Mouse (Mus musculus) layer of hippocampus, adult 9-11 months (tissue): Measurements from ENCODE around the gene Igfn1.

Source experiments
- DNase-seq: peaks from one replicate; pipeline ENCODE4 v3.0.0; 2022

Igfn1 gene

DNA sequence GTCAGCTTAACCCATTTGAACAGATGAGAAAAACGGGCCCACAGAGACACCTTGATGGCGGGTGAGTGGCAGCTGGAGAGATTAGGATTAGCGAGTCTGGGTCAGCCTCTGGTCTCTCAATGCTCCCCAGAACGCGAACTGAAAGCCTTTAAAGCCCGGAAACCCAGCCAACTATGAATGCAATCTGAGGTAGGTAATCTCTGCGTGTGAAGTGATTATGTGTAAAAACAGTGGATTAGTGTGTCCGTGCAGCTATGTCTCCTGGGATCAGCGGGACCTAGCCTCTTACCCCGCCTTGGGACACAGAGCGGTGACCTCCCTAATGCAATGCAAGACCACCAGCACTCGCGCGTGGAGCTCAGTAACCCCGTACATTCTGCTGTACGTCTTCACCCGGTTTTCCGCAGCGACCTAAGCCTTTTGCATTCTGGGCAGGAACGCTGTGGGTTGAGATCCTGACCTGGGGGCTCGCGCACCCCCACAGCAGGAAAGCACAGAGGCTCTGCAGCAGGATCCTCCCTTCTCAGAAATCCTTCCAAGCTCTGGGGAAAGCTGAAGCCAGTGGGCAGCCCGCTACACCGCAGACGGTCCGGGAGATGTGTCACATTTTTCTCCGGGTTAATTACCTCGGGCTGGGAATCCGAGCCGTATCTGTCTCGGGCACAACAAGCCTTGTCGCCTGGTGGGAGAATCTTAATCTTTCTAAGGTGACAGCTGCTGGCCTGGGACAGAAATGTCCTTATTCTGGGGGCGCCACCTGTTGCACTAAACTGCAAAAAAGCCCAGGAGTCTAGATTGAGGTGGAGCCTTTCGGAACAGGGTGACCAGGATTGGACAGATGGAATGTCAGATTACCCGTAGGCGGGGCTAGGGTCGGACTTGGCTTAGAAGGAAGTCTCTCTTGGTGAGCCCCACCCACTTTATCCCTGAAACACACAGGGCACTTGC, 1.3 kb upstream of the Igfn1 start, which contains the start of gene Tmem9:
Gene Tmem9, plus strand, starts transcription at position 940 of the 948 bp plus-strand sequence.
- DNase-seq: peak; percentile 62

DNA sequence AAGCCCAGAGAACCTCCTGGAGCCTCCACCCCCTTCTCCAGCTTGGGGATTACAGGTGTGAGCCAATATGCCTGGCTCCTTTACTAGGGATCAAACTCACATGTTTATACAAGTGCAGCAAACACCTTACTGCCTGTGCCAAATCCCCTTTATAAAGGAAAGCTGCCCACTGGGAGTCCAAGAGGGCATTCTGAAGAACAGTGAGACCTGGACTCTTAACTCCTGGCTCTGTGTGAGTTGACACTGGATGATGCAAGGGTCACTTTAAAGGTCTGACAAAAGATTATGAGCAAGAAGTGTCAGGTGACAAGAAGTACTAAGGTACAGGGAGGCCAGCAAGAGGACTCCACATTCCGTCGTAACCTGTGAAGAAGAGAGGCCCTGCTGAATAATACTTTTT, 4.7 kb downstream of the Igfn1 start:
- no peak for DNase-seq

- no peak for DNase-seq
These were observed 6.3 kb downstream of the Igfn1 start for GRCm38 (mm10) chr1:135999720-136000287.

DNA sequence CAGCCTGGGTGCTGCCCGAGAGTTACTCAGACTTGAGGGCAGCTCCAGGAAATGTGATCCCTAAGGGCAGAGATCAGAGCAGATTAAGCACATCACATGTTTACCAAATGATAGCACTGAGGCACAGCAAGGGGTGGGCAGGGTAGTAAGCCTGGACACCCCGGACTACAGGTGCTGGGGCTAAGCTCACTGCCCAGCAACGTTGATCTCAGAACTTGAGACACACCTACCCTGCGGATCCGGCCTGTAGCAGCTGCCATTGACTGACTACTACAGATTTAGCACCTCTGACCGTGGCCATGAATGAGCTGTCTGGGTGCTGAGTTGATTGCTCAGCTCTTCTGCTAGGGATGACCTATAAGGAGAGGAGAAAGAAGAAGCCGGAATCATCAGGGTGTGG, 8.6 kb downstream of the Igfn1 start:
- DNase-seq: no peak

DNA sequence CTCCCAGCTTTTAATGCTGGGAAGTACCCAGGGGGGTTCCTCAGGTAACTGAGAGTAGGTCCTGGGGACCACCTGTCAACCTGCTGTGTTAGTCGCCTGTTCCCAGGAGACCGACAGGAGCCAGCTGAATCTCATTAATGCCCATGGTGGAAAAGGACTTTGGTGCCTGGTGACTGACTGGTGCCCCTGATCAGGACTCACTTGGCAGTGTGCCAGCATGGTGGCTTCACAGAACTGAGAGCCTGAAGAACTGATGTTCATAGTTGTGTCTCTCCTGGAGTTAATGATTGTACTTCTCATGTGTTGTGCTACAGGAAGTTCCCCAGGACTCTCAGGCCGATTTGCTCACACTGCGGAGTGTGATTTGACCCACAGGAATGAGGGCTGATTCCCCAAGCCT, 12.7 kb downstream of the Igfn1 start:
- no peak for DNase-seq

- DNase-seq: no peak
These were observed 16.3 kb downstream of the Igfn1 start for GRCm38 (mm10) chr1:135989876-135990275.

DNA sequence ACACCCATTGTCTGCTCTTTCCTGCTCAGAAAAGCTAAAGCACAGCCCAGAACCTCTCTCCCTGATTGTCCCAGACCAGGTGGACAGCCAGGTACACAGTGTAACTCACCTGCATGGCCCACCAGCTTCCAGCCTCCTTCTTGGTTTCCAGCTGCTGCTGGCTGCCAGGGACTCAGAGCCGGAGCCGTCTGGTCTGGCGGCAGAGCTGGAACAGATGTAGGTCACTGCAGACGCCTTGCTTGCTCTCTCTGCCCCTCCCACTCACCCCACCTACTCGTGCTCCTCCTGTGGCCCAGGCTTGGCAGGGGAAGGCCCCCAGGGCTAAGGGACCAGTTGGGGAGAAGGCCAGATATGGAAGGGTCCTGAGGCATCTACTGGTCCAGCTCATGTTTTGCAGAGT, 22.0 kb downstream of the Igfn1 start:
- DNase-seq: no peak

GRCm38 (mm10) chr1:135972576-135972975, 33.6 kb downstream of the Igfn1 start:
- DNase-seq: no peak

GRCm38 (mm10) chr1:135970486-135970885, 35.7 kb downstream of the Igfn1 start:
- DNase-seq: no peak

- no peak for DNase-seq
These were observed 38.4 kb downstream of the Igfn1 start for GRCm38 (mm10) chr1:135967739-135968138.

GRCm38 (mm10) chr1:135964561-135964960, 41.6 kb downstream of the Igfn1 start:
- DNase-seq: peak; percentile 33

GRCm38 (mm10) chr1:135963177-135963576, 43.0 kb downstream of the Igfn1 start:
- no peak for DNase-seq

DNA sequence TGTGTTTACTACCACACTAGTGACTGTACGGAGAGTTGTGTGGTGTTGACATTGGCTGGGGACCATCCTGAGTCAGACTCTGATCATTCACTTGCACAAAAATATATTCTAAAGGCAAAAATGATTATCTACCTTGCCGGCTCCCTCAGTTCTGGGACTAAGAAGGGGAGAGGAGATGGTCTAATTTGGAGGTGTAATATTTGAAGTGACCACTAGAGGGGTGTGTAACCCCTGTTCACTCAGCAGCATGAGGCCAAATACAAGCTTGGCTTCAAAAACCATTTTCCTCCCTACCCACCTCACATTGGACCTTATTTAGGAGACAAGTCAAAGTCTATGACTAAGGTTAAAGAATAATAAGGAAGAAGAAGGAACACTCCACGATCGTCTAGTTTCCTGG, 47.7 kb downstream of the Igfn1 start:
- DNase-seq: peak; percentile 20

- no peak for DNase-seq
These were observed 57.3 kb downstream of the Igfn1 start for GRCm38 (mm10) chr1:135948871-135949270.

GRCm38 (mm10) chr1:135946247-135946646, 59.9 kb downstream of the Igfn1 start:
- DNase-seq: peak; percentile 42

- no peak for DNase-seq
These were observed 60.4 kb downstream of the Igfn1 start for GRCm38 (mm10) chr1:135945711-135946110.

- DNase-seq: peak; percentile 90
These were observed 61.4 kb downstream of the Igfn1 start for GRCm38 (mm10) chr1:135944526-135945259.

DNA sequence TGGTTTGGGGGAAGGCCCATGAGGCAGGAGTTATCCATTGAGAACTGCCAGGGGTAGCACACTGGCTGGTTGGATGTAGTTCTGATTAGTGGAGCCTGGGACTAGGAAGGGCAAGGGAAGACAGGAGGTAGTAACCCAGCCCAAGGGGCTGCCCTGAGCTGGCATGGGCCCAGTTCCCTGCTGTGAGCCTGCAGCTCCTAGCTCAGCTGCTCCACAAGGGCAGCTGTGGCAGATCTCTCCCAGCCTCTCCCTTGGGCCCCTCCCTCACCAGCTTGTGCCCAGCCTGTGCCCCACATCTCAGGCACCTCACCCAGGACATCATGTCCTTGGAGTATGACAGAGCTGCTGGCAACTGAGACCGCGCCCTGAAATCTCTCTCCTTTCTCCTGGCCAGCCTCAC, 62.4 kb downstream of the Igfn1 start:
- no peak for DNase-seq

- no peak for DNase-seq
These were observed 64.0 kb downstream of the Igfn1 start for GRCm38 (mm10) chr1:135942116-135942515.

- DNase-seq: no peak
These were observed 64.7 kb downstream of the Igfn1 start for GRCm38 (mm10) chr1:135941259-135942006.

- no peak for DNase-seq
These were observed 70.1 kb downstream of the Igfn1 start for GRCm38 (mm10) chr1:135936091-135936490.

DNA sequence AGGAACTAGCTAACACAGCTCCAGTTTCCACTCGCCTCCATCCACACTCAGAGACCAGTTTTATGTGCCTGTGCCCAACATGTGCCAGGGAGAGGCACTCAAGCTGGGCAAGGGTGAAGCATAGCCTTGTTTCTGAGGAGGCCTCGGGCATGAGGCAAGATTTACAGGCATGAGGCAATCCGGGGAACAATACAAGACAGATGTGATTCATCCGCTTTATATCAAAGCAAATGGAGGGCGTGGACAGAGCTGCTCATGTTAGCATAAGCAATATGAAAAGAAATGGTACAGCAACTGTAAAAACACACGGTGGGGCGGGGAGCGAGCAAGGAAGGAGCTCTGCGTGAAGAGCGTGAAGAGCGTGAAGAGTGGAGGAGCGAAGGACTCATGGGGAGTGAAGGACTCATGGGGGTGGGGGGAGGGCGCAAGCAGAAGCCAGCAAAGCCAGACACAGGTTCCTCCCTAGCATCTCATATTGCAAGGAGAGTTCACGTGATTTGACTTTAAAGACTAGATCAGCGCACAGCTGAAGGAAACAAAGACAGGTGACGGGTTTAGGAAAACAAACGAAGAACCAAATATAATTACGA, 72.3 kb downstream of the Igfn1 start:
- no peak for DNase-seq
